Mouse (Mus musculus): ENCODE results near the gene Fcnb.

Fcnb gene

DNA sequence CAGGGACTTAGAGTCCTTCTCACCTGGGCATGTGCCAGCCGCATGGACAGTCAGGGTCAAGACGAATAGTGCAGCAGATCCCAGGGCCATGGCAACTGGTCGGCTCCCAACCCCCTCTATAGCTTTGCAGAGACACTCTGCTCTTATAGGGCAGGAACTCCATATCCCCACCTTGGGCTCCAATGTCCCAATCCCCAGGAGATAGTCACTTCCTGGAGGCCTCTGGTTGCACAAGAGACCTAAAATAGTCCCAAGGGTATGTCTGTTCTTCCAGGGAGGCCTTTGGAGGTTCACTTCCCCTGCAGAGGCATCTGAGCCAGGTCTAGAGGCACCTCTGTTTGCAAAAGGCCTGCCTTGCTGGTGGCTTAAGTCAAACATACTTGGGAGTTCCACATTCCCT is at the start of gene Fcnb:
Fcnb (minus strand) TSS at position 118 of the 400 bp plus-strand sequence.
- DNase-seq (ENCODE audit: low spot score in 2 of 2) = no peak

- DNase-seq (ENCODE audit: low spot score in 2 of 2) = no peak
Observed at GRCm38 (mm10) chr2:28133833-28134232, 49.1 kb upstream of the Fcnb start.

DNA sequence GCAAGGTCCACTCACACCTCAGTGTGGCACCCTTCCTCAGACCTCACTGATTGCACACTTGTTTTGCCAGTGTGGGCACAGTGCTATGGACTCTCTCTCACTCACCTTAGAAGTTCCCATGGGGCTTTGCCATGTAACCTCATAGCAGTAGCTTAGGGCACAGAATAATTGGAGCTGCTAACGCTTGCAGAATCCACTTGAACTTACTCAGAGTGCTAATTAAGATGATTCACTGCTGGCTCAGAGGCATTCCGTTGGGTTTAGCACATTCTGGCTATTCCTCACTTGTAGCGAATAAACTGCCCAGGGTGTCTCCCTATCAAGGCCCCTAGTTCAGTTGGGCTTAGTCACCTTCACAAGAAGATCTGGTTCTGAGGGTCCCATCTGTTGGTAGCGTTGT is 47.4 kb upstream of the Fcnb start:
- DNase-seq (ENCODE audit: low spot score in 2 of 2) = no peak

DNA sequence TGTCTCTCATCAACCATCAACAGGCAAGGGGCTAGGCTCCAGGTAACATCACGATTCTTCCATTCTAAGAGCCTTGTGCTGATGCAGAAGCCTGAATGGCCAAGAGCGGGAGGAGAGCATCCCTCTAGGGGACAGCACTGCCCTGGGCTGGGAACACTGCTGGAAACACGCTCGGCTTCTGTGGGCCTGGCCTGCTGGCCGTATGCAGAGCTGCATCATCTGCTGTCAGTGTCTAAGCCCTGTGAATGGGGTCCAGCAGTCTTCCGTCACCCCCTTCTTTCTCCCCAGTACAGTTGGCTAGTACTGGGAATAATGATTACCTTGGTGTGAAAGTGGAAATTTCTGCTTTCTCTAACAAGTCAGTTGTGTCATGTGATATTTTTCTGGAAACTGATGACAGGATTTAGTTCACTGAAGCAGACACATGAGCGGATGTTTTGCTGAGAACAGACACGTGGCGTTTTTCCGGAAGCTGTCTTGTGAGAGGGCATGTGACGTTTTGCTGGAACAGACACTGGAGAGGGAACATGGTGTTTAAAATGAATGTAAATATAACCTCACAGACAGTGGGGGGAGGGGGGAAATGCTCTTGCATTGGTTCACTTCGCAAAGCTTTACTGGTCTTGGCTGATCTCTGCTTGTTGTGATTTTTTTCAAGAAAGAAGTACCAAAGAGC is 42.2 kb upstream of the Fcnb start:
- no peak for DNase-seq (ENCODE audit: low spot score in 2 of 2)

- DNase-seq (ENCODE audit: low spot score in 2 of 2) = no peak
Observed at GRCm38 (mm10) chr2:28123910-28124309, 39.2 kb upstream of the Fcnb start.

GRCm38 (mm10) chr2:28121309-28121708 is 36.6 kb upstream of the Fcnb start:
- no peak for DNase-seq (ENCODE audit: low spot score in 2 of 2)

DNA sequence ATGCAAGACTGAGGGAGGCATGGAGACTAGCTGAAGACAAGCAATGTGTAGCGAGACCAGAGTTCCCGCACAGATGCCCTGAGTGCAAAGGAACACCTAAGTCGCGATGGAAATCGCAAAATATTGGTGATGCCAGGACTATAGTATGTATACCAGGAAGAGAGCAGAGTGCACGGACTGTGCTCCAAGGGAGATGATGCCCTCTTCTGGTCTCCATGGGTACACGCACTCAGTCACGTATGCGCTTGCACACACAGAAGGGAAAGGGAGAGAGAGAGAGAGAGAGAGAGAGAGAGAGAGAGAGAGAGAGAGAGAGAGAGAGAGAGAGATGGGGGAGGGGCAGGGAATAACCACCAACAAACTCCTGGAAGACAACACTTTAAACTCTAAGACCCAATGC is 35.7 kb upstream of the Fcnb start:
- DNase-seq (ENCODE audit: low spot score in 2 of 2) = no peak

GRCm38 (mm10) chr2:28118518-28119116 is 33.9 kb upstream of the Fcnb start:
- no peak for DNase-seq (ENCODE audit: low spot score in 2 of 2)

GRCm38 (mm10) chr2:28117490-28118308 is 33.0 kb upstream of the Fcnb start:
- no peak for DNase-seq (ENCODE audit: low spot score in 2 of 2)

DNA sequence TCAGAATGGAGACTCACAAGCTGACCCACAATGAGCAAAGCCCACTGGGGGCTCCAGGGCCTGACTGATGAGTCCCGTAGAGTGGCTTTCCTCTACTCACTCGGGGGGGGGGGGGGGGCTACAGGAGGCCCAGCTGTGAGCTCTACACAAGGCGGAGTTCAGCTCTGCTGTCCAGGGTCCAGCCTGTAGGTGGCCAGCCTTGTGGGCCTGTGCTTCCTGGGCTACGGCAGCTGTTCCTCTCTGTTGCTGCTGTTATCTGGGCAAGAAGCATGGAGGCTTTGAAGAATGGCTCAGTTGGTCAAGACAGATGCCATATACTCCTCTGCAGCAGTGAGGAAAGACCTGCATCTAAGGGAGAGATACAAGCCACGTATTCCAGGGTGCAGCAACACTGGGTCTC is 24.1 kb upstream of the Fcnb start:
- no peak for DNase-seq (ENCODE audit: low spot score in 2 of 2)

DNA sequence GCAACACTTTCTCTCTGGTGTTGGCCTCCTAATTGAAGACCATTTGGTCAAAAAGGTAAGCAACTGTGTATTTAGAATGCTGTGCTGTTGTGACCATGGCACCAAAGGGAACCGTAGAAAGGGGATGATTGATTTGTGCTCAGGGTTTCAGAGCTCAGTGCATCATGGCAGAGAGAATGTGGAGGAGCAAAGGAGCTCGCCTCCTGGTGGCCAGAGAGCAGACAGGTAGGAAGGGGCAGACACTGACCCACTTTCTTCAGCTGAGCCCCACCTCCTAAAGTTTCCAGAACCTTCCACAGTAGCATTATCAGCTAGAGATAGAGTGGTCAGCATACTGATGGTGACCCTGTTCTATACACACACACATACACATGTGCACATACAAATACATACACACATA is 21.3 kb upstream of the Fcnb start:
- DNase-seq (ENCODE audit: low spot score in 2 of 2) = no peak

- no peak for DNase-seq (ENCODE audit: low spot score in 2 of 2)
Observed at GRCm38 (mm10) chr2:28103653-28104052, 19.0 kb upstream of the Fcnb start.

DNA sequence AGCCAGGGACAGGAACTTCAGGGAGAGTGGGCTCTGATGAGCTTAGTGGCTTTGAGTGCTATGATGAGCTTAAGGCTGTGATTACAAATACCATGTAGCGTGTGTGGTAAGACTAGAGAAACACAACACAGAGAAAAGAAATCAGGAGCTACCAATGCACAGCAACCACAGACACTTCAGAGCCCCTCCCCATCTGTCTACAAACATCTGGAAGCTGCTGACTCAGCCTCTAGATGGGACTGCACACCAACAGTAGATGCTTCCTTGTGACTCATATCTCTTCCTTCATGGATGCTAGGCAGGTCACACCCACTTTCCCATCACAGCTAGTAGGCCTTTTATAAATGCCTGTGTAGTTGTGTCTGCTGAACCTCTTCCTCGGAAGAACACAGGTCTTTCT is 17.2 kb upstream of the Fcnb start:
- DNase-seq (ENCODE audit: low spot score in 2 of 2) = no peak

DNA sequence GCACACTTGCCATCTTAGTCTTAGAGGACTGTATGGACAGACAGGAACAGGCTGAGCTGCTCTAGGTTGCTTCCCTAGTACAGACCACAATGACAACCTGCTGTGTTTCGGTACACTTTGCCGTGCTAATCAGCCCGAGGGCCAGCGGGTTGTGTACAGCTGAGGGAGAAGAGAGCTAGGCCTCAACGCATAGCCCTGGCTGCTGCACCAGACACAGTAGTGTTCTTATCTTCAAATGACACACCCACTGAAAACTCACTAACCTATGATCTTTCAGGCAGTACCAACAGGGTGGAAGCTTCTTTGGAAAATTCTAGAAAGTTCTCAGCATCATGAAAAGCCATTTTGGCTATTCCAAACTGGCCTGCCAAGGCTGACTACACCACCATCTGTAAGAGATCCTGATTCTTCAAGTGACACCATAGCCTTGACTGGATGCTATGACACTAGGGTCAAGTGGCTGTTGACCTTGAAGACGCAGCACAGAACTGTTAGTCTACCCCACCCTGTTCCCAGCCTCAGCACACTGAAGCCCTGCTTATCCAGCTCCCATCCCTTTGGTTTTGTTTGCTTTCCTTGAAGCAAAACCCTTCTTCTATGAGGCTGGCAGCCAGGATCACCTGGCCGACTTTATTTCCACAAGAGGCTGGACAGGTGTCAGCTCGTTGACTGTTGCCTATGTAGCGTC is 16.3 kb upstream of the Fcnb start:
- no peak for DNase-seq (ENCODE audit: low spot score in 2 of 2)

DNA sequence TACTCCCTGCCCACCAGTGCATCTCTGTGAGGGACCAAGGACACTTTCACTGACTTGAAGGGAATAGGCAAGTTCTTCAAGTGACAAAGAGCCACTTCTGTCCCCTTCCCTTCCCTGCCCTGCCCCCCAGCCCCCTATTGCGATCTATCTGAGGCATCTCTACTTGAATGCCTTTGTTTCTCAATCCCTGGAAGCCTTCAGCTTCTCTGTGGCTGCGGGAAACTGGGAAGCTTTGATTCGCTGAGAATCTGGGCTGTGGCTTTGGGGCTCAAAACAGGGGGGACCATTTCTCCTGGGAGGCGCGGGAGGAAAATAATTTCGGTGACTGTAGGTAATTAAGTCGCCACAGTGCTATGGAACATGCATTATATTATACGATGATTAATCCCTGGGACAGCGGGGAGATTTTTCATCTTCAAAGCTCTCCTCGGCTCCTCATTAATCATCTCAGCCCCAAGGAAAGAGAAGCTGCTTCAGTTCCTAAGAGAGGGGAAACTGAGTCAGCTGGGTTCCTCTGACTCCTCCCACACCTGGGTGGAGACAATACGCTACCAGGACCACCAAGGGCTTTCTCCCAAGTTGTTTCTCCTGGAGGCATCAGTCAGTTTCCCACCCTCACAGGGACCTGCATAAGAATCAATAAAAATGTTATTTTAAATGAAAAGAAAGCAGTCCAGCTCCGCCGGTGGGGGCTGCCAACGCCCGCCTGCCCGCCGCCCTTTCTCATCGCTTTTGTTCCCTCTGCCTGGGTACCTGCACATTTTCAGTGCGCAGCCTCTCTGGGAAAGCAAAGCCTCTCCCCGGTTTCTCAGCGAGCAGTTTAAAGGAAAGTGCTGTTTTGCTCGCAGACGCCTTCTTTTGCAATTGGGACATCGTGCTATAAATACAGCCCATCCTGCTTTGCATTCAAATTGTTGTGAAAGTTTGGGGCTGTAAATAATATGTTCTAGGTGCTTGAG is 14.1 kb upstream of the Fcnb start:
- no peak for DNase-seq (ENCODE audit: low spot score in 2 of 2)

GRCm38 (mm10) chr2:28096751-28097309 is 12.1 kb upstream of the Fcnb start:
- no peak for DNase-seq (ENCODE audit: low spot score in 2 of 2)

DNA sequence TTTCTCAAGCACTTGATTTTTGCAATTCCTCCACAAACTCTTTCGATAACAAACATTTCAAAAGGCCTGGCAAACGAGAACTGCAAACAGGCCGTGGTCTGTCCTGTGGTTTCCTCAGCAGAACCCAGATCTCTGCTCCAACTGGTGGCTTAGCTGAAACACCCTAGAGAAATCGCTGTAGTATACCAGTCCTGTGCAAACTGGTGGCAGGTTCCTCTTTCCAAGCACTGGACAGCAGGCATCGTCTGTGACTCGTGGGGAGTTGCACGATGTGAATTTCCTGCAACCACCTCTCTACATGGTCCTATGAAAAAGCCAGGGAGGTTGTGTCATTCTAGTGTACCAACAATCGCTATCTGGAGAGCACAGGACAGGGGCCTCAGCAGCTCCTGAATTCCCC is 7.4 kb upstream of the Fcnb start:
- no peak for DNase-seq (ENCODE audit: low spot score in 2 of 2)

DNA sequence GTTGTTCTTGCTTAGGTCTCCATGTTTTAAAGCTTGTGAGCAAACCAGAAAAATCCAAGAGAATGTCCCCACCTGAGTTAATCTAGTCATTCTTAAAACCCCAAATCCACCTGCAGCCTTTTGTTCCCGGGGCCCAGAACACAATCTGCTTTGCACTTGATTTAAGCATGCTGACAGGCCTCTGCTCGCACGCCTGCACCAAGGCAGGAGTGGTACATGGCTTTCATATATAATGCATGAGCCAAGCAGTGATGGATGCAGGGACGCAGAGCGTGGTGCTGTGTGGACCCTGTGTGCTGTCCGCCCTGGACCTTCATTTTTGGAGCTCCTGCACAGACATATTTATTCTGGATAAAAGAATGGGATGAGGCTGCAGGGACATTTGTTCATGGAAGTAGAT is 6.4 kb upstream of the Fcnb start:
- DNase-seq (ENCODE audit: low spot score in 2 of 2) = no peak

GRCm38 (mm10) chr2:28090299-28091008 is 5.8 kb upstream of the Fcnb start:
- DNase-seq (ENCODE audit: low spot score in 2 of 2) = no peak

DNA sequence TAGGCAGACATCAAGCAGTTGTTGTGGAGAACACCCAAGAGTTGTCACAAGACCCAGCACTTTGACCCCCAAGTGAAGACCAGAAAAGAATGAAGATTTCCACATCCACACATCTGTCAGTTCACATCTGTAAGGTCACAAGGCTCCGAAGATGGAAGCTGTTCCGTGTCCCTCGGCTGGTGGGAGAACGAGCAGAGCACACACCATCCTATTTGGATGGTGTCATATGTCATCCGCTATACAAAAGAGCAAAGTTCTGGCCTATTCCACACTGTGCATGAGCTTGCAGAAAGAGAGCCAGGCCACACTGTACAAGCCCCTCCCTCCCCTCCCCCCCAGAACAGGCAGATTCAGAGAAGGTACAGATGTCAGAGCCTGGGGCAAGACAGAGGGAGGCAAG is 4.4 kb upstream of the Fcnb start:
- DNase-seq (ENCODE audit: low spot score in 2 of 2) = no peak

All from urinary bladder, adult 18-20 months (tissue).